Mouse (Mus musculus) myocyte (in vitro differentiated cells): ENCODE measurements around the gene Usp48. TPM values are rescaled to one million over a fixed set of nuclear protein-coding genes. Genes with fewer than 3 reads are reported as not detected.
A peak's percentile ranks its signal among the peaks of the same experiment; 100 is the strongest.

Source experiments
- H3K27me3 ChIP-seq: one replicate; pipeline ENCODE4 v1.6.1; 2011; ENCODE audit not compliant: control insufficient read depth, insufficient read depth, insufficient read length
- H3K36me3 ChIP-seq: one replicate; pipeline ENCODE4 v1.6.1; 2011; ENCODE audit not compliant: control insufficient read depth, insufficient read depth
- H3K4me2 ChIP-seq: one replicate; pipeline ENCODE4 v1.6.1; 2011; ENCODE audit warnings: low read depth, control low read depth
- H3K4me3 ChIP-seq: one replicate; pipeline ENCODE4 v1.5.1; 2011; ENCODE audit warnings: mild to moderate bottlenecking, control low read depth, moderate library complexity
- H3K79me2 ChIP-seq: one replicate; pipeline ENCODE4 v1.6.1; 2011; ENCODE audit not compliant: control insufficient read depth, insufficient read depth
- H3ac ChIP-seq: one replicate; pipeline ENCODE4 v1.6.1; 2011; ENCODE audit not compliant: control insufficient read depth, insufficient read length
- CEBPB ChIP-seq: IDR thresholded peaks from 2 replicates; pipeline ENCODE4 v1.6.1; 2011; ENCODE audit warnings: mild to moderate bottlenecking, moderate library complexity; ENCODE audit not compliant: poor library complexity, insufficient read depth, severe bottlenecking
- E2F4 ChIP-seq: IDR thresholded peaks from one replicate; pipeline ENCODE4 v1.6.1; 2011; ENCODE audit warnings: mild to moderate bottlenecking, control low read depth, moderate library complexity; ENCODE audit not compliant: insufficient read depth
- MAX ChIP-seq: IDR thresholded peaks from one replicate; pipeline ENCODE4 v1.6.1; 2011; ENCODE audit warnings: low read depth, mild to moderate bottlenecking, control low read depth
- MYOD1 ChIP-seq, 3 experiments: IDR thresholded peaks; one replicate each; pipeline ENCODE4 v1.6.1; 2011; ENCODE audit warnings: control low read depth in 2 of 3, low read depth in 2 of 3, mild to moderate bottlenecking in 2 of 3, moderate library complexity in 1 of 3; ENCODE audit not compliant: insufficient read length in 2 of 3, control insufficient read depth in 1 of 3
- MYOG ChIP-seq, 3 experiments: IDR thresholded peaks; one replicate each; pipeline ENCODE4 v1.6.1; 2011; ENCODE audit warnings: control low read depth in 2 of 3, low read depth in 2 of 3, mild to moderate bottlenecking in 2 of 3; ENCODE audit not compliant: insufficient read length in 2 of 3, control insufficient read depth in 1 of 3, insufficient read depth in 1 of 3
- POLR2A ChIP-seq: IDR thresholded peaks from one replicate; pipeline ENCODE4 v1.6.1; 2011; ENCODE audit warnings: low read depth, mild to moderate bottlenecking, control low read depth, moderate library complexity; ENCODE audit not compliant: insufficient read length
- POLR2AphosphoS2 ChIP-seq: IDR thresholded peaks from one replicate; pipeline ENCODE4 v1.6.1; 2011; ENCODE audit warnings: low read depth, control low read depth; ENCODE audit not compliant: insufficient read length
- REST ChIP-seq: IDR thresholded peaks from one replicate; pipeline ENCODE4 v1.6.1; 2011; ENCODE audit warnings: mild to moderate bottlenecking, control low read depth, moderate library complexity; ENCODE audit not compliant: insufficient read depth, insufficient read length
- SRF ChIP-seq: IDR thresholded peaks from one replicate; pipeline ENCODE4 v1.6.1; 2011; ENCODE audit warnings: low read depth; ENCODE audit not compliant: control insufficient read depth, insufficient read length
- TCF12 ChIP-seq: IDR thresholded peaks from one replicate; pipeline ENCODE4 v1.6.1; 2011; ENCODE audit warnings: mild to moderate bottlenecking, control low read depth; ENCODE audit not compliant: poor library complexity, insufficient read depth, severe bottlenecking
- TCF3 ChIP-seq: IDR thresholded peaks from one replicate; pipeline ENCODE4 v1.6.1; 2011; ENCODE audit warnings: low read depth, control low read depth; ENCODE audit not compliant: insufficient read length
- USF1 ChIP-seq: IDR thresholded peaks from one replicate; pipeline ENCODE4 v1.6.1; 2011; ENCODE audit warnings: low read depth, mild to moderate bottlenecking, control low read depth, moderate library complexity
- polyA plus RNA-seq: library from polyadenylated mRNA; unstranded; fragments of >200 nt; fragmentation: generic; extraction: Trizol; gene quantifications from one replicate; pipeline ENCODE4 v1.2.1, GENCODE M21; 2012; ENCODE audit warnings: missing spikeins

The Usp48 gene
- polyA plus RNA-seq, 1 experiment: 14.2 TPM

DNA sequence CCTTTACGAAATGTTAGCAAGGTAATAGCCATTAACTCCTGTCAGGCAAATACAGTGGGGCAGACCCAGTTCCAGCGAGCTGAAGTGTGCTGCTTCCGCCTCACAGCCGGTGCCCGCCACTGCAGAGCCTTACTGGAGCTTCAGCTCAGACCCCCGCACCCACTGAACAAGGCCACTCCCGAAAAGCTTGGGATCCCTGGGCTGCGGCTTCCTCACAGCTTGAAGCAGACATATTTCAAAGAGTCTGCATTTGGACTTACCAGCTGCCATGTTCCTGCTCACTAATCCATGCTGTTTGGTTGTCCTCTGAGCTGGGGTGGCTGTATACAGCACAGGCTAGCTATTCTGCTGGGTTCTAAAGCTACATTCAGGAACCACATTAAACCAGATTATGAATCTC is 64.1 kb downstream of the Usp48 start:
- H3K4me2 ChIP-seq: no peak overlapping the region
- no peaks in the 10 kb centered on the region for H3K27me3 ChIP-seq
- no peak overlapping the region for H3K4me3 ChIP-seq
- H3K36me3 ChIP-seq: peaks cover 4% of the 10 kb centered on the region
- no peak overlapping the region for H3ac ChIP-seq
- TF ChIP-seq MYOD1 (IDR thresholded peaks at IDR 0.05; ENCODE audit: control insufficient read depth in 1 of 3, insufficient read length in 2 of 3, low read depth in 2 of 3) (no peak), SRF (no peak), USF1 (no peak), E2F4 (no peak), MYOG (IDR thresholded peaks at IDR 0.05; ENCODE audit: control insufficient read depth in 1 of 3, insufficient read depth in 1 of 3, insufficient read length in 2 of 3, low read depth in 2 of 3) (no peak), POLR2AphosphoS2 (no peak), POLR2A (no peak), CEBPB (no peak), REST (no peak), TCF12 (no peak), MAX (no peak), TCF3 (no peak)
- H3K79me2 ChIP-seq: no peaks in the 10 kb centered on the region

DNA sequence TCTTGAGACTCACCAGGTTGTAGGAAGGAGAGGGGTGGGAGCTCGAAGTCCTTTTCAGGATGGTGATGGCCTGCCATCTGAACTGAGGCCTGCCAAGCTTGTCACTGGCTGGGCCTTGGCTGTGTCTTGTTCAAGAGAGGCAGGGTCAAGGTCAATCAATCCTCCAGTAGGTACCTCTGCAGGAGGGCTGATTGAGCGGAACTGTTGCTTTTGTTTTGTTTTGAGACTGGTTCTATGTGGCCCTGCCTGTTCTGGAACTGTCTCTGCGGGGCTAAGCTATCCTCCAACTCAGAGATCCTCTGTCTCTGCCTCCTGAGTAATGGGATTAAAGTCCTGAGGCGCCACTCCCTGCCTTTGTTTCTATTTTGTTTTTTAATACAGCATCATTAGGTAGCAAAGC is 66.0 kb downstream of the Usp48 start:
- Histone ChIP-seq H3K36me3 (peaks cover 4% of the 10 kb centered on the region), H3K27me3 (peaks cover 7% of the 10 kb centered on the region), H3ac (no peak overlapping the region), H3K4me3 (no peak overlapping the region), H3K4me2 (no peak overlapping the region), H3K79me2 (no peaks in the 10 kb centered on the region)
- TF ChIP-seq SRF (no peak), POLR2AphosphoS2 (peak; percentile 9)

DNA sequence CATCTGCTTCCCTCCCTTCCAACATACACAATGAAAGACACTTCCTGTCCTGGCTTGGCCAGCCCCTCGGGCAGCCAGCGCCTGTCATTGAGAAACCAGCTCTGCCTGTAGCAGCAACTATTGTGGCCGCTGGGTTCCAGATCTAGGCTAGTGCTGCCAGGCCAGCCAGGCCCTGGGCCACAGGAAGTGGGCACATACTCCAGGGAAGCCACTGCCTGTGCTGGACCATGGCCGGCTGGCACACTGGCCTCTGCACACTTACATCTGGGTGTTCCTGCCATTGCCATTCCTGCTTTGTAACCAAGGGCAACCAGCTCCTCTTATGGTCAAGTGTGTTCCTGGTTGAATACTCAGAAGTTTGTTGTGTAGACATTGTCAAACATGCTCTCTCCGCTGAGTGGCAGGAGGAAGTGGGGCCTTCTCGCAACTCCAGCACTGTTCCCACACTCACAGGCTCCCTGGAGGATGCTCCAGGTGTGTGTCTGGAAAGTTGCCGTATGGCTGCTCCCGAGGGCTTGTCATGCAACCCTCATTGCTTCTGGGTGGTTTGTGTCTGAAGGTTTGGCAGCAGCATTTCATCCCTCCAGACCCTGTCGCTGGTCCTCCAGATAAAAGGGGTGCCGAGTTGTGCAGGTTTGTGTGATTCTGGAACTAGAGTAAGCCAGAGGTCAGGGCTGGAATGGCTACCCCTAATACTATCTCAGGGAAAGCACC is 67.0 kb downstream of the Usp48 start:
- no peak for TF ChIP-seq E2F4
- TF ChIP-seq POLR2A: no peak
- TF ChIP-seq CEBPB: no peak
- Histone ChIP-seq H3K27me3 (peaks cover 14% of the 10 kb centered on the region), H3K36me3 (no peaks in the 10 kb centered on the region), H3K4me3 (no peak overlapping the region), H3ac (no peak overlapping the region), H3K79me2 (no peaks in the 10 kb centered on the region), H3K4me2 (no peak overlapping the region)

GRCm38 (mm10) chr4:137661078-137661450 is 67.5 kb downstream of the Usp48 start:
- H3ac ChIP-seq: no peak overlapping the region
- peaks cover 18% of the 10 kb centered on the region for H3K27me3 ChIP-seq
- TF ChIP-seq SRF (no peak), TCF3 (no peak), MYOG (IDR thresholded peaks at IDR 0.05; ENCODE audit: control insufficient read depth in 1 of 3, insufficient read depth in 1 of 3, insufficient read length in 2 of 3, low read depth in 2 of 3) (no peak)
- no peaks in the 10 kb centered on the region for H3K36me3 ChIP-seq
- H3K4me3 ChIP-seq: no peak overlapping the region
- no peaks in the 10 kb centered on the region for H3K79me2 ChIP-seq
- H3K4me2 ChIP-seq: no peak overlapping the region

GRCm38 (mm10) chr4:137661547-137661946 is 68.0 kb downstream of the Usp48 start:
- Histone ChIP-seq H3ac (no peak overlapping the region), H3K27me3 (peaks cover 18% of the 10 kb centered on the region), H3K79me2 (no peaks in the 10 kb centered on the region), H3K4me3 (no peak overlapping the region), H3K36me3 (no peaks in the 10 kb centered on the region), H3K4me2 (no peak overlapping the region)
- TF ChIP-seq TCF3: no peak
- TF ChIP-seq E2F4: no peak
- TF ChIP-seq CEBPB: no peak
- TF ChIP-seq MAX: no peak
- TF ChIP-seq POLR2A: no peak
- no peak for TF ChIP-seq MYOD1 (IDR thresholded peaks at IDR 0.05; ENCODE audit: control insufficient read depth in 1 of 3, insufficient read length in 2 of 3, low read depth in 2 of 3)
- no peak for TF ChIP-seq POLR2AphosphoS2
- TF ChIP-seq REST: no peak
- no peak for TF ChIP-seq USF1
- no peak for TF ChIP-seq SRF

GRCm38 (mm10) chr4:137663491-137663890 is 69.9 kb downstream of the Usp48 start:
- no peak overlapping the region for H3K4me2 ChIP-seq
- peaks cover 23% of the 10 kb centered on the region for H3K27me3 ChIP-seq
- H3K36me3 ChIP-seq: no peaks in the 10 kb centered on the region
- no peak overlapping the region for H3K4me3 ChIP-seq
- H3K79me2 ChIP-seq: no peaks in the 10 kb centered on the region
- H3ac ChIP-seq: no peak overlapping the region
- TF ChIP-seq TCF3 (no peak), MYOG (IDR thresholded peaks at IDR 0.05; ENCODE audit: control insufficient read depth in 1 of 3, insufficient read depth in 1 of 3, insufficient read length in 2 of 3, low read depth in 2 of 3) (no peak), POLR2A (no peak)
